Mouse (Mus musculus): ENCODE data around the gene Gm10642.

Gm10642 gene

GRCm38 (mm10) chr9:70671772-70672579 is 15.9 kb downstream of the Gm10642 start:
- no peak for DNase-seq (ENCODE audit: low spot score in 2 of 2)

- DNase-seq (ENCODE audit: low spot score in 2 of 2), result no peak
These were observed 17.6 kb downstream of the Gm10642 start for GRCm38 (mm10) chr9:70673656-70674055.

GRCm38 (mm10) chr9:70675117-70675516 is 19.1 kb downstream of the Gm10642 start:
- DNase-seq (ENCODE audit: low spot score in 2 of 2), result no peak

- no peak for DNase-seq (ENCODE audit: low spot score in 2 of 2)
These were observed 19.9 kb downstream of the Gm10642 start for GRCm38 (mm10) chr9:70675961-70676360.

- DNase-seq (ENCODE audit: low spot score in 2 of 2), result peak; percentile 97 to 98
These were observed 22.7 kb downstream of the Gm10642 start, which contains the start of gene Adam10 for GRCm38 (mm10) chr9:70678682-70679131. Gene Adam10 (plus strand): TSS chr9:70678997.

- DNase-seq (ENCODE audit: low spot score in 2 of 2), result peak; percentile 32 to 43
These were observed 23.4 kb downstream of the Gm10642 start for GRCm38 (mm10) chr9:70679132-70680091.

- DNase-seq (ENCODE audit: low spot score in 2 of 2), result no peak
These were observed 26.2 kb downstream of the Gm10642 start for GRCm38 (mm10) chr9:70682202-70682601.

GRCm38 (mm10) chr9:70688301-70688968 is 32.4 kb downstream of the Gm10642 start:
- no peak for DNase-seq (ENCODE audit: low spot score in 2 of 2)

GRCm38 (mm10) chr9:70689926-70690325 is 33.9 kb downstream of the Gm10642 start:
- DNase-seq (ENCODE audit: low spot score in 2 of 2), result no peak

GRCm38 (mm10) chr9:70690579-70690978 is 34.5 kb downstream of the Gm10642 start:
- no peak for DNase-seq (ENCODE audit: low spot score in 2 of 2)

GRCm38 (mm10) chr9:70691772-70692693 is 36.0 kb downstream of the Gm10642 start:
- DNase-seq (ENCODE audit: low spot score in 2 of 2), result no peak

GRCm38 (mm10) chr9:70695723-70696122 is 39.7 kb downstream of the Gm10642 start:
- no peak for DNase-seq (ENCODE audit: low spot score in 2 of 2)

- no peak for DNase-seq (ENCODE audit: low spot score in 2 of 2)
These were observed 42.0 kb downstream of the Gm10642 start for GRCm38 (mm10) chr9:70698090-70698489.

- DNase-seq (ENCODE audit: low spot score in 2 of 2), result no peak
These were observed 47.6 kb downstream of the Gm10642 start for GRCm38 (mm10) chr9:70703597-70704203.

- no peak for DNase-seq (ENCODE audit: low spot score in 2 of 2)
These were observed 50.4 kb downstream of the Gm10642 start for GRCm38 (mm10) chr9:70706444-70706843.
